Mouse (Mus musculus) megakaryocyte progenitor cell, adult 5-6 weeks (primary cell): Measurements from ENCODE around the gene Pik3r3. TPM values are rescaled to one million over a fixed set of nuclear protein-coding genes. Genes with fewer than 3 reads are reported as not detected.

Experiments used
- ATAC-seq: replicated peaks from 2 replicates; pipeline ENCODE4 v1.8.0; 2016; ENCODE audit warnings: mild to moderate bottlenecking, moderate TSS enrichment, inconsistent platforms; ENCODE audit not compliant: poor library complexity
- total RNA-seq, 2 experiments: library from RNA; stranded (forward) in 1 of 2; stranded (reverse) in 1 of 2; fragments of 157-497, 149-512 nt in 1 of 2; fragments of 200-1000 nt in 1 of 2; gene quantifications; 2 replicates each; pipeline versions ENCODE4 v1.2.3 to v1.2.4; 2015 to 2017

Pik3r3 gene
- total RNA-seq, 2 experiments from 2014 or later: 0.07 to 0.29 TPM

DNA sequence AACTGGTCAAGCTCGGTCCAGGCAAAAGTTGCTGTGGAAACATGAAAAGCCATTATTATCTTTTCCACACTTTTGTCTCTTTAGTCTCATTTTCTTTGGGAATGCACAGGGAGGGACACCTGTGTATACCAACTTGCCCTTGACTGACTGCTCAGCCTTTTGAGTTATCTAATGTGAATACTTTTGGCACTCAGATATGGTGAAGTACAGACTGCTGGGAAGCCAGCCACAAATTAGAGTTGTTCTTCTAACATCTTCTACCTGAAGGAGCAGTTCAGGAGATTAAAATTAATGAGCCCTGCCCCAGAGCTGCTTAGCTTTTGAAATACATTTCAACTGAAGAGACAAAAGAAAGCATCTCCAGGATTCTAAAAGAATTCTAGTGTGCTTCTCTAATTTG is 2.4 kb upstream of the Pik3r3 start:
- ATAC-seq: no peak

DNA sequence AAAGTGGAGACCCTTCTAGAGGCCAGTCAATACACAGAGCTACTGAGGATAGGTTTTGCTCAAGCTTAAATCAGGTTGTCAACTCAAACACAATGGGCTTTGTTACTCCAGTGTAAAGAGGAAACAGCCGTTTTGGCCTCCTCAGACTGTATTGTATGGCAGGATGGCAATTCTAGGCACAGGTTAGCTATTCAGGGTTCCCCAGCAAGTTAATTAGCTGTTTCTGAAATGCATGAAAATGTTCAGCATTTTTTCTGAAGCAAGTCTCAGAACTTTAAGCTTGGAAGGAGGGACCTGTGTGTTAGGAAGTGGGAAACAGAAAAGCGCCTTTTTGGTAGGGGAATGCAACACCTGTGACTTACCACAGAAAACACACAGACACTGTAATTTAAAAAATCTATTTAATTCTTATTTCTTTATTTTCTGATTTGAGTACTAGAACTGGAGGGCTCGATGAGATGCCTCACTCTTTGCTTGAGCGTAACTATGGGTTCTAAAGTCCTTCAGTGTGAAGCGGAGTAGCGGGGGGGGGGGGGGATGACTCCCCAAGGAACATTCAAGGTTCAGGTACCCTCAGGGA is 1.3 kb upstream of the Pik3r3 start:
- ATAC-seq: no peak

DNA sequence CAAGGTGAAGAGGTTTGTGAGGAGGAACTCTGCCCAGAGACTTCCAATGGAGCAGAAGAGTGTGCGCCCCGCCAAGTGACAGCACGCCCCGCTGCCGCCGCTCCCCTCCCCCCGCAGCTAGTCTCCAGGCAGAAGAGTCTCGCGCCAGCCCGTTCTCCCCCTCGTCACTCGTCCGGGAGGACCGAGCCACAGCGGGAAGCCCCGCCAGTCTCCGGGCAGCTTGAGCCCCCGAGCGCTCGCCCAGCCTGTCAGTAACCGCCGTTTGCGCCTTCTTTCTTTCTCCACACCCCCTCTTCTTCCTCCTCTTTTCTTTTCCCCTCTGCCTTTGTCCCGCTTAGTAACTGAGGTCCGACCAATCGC is 658 bp upstream of the Pik3r3 start:
- peak; percentile 63 for ATAC-seq

DNA sequence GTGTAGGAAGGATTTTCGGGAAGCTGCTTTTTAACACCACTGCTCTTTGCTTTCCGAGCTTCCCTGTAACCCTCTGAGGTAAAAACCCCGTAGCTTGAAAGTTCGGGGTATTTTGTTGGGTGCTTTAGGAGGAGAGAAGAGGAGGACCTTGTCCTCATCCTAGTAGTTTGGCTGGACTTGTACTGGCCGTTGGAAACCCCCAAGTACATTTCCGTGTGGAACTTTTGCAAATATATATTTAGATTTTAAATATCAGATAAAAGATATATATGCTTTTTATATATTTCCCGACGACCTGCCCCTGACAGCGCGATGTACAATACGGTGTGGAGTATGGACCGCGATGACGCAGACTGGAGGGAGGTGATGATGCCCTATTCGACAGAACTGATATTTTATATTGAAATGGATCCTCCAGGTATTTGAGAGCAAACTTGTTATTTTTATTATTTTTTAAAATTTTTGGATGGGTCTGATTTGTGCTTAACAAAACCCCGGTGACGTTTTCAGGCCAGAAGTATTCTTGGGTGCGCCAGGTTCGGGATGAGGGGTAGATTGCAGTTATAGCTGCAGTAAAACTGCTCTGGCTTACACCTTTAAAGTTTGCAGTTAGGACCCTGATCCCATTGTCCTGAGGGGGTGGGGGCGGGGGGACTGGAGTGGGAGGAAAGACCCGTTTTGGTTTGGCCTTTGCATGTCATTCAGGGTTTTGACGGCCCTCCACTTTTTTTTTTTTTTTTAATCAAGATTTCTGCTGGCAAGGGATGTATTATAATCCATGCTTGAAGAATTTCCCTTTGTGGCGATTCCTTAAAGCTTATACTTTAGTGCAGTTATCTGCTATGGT is 801 bp downstream of the Pik3r3 start:
- ATAC-seq: no peak

DNA sequence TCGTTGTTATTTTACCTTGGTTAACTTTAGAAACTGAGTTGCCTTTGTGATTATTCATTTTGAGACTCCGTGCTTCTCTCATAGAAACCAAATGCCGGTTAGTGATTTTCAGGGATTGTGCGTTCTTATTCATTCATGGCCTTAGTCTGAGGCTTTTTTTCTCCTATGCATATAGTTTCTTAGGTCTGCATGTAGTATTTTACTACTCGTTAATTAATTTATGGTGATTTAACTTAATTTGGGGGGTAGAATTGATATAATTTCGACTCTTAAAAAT is 1.4 kb downstream of the Pik3r3 start:
- no peak for ATAC-seq

DNA sequence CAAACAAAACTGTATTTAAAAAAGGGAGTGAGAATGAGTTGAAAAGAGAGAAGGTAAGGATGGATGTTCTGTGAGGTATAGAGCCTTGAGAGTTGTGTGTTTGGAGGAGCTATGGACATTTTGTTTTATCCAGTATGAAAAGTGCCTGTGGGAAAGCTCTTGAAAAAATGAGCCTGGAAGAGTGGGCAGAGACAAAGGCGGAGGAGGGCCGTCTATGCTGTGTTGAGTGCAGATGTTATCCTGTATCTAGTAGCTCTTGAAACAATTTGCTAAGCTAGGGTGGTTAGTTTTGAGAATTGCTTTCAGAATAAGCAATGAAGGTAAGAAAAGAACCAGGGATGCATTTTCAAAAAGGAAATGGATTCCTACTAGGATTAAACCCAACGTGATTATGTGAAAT is 22.0 kb downstream of the Pik3r3 start:
- no peak for ATAC-seq

DNA sequence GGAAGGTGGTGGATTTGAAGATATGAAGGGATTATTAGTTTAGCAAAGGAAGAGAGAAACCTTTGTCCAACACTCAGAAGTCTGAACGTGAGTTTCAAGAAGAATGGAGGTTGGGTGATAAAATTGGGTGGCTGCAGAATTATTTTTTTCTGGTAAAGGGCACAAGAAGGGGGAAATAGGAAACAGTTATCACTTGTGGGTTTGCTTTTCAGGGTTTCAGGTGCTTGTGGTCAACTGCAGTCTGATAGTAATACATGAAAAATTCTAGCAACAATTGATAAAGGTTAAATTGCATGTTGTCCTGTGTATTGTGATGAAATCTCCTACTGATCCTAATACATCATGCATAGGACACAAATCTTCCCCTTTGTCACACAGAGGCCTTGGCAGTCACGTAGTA is 22.8 kb downstream of the Pik3r3 start:
- ATAC-seq: no peak

DNA sequence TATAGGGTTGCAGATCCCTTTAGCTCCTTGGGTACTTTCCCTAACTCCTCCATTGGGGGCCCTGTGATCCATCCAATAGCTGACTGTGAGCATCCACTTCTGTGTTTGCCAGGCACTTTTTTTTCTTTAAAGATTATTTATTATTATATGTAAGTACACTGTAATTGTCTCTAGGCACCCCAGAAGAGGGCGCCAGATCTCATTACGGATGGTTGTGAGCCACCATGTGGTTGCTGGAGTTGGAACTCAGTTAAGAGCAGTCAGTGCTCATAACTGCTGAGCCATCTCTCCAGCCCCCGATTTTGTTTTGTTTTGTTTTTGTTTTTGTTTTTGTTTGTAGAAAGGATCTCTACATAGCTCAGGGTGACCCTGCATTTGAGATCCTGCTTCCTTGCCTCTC is 24.5 kb downstream of the Pik3r3 start:
- ATAC-seq: peak; percentile 75

DNA sequence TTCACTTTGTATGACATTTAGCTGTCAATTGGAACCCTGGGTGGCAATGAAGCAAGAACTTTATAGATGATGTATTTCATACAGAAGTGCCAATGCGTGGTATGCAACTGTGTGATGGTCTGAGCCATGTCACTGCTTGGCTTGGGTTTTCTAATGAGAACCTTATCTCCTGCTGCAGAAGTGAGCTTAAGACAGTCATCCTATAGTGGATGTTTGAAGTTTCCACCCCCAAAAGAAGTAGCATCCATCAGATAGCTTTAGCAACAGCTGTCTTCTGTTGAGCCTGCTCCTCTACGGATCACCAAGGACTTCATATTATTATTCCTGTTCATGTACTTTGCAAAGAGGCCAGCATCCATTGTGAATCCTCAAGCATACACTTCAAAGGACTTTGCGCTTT is 28.6 kb downstream of the Pik3r3 start:
- peak; percentile 31; the same call in 1 of the 2 replicates for ATAC-seq

DNA sequence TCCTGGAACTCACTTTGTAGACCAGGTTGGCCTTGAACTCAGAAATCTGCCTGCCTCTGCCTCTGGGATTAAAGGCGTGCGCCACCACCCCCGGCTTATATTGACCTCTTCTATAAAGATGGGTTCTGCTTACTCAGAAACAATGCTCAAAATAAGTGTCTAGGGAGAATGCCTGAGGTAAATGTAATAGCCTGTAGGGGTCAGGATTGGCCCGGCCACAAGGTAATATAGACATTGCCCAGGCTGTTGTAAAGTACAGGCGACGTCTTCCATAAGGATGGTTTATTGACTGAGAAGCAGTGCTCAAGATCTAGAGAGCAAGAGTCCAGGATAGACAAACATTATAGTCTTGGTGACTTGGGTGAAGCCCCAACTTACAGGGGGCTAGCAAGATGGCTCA is 46.8 kb downstream of the Pik3r3 start:
- no peak for ATAC-seq

DNA sequence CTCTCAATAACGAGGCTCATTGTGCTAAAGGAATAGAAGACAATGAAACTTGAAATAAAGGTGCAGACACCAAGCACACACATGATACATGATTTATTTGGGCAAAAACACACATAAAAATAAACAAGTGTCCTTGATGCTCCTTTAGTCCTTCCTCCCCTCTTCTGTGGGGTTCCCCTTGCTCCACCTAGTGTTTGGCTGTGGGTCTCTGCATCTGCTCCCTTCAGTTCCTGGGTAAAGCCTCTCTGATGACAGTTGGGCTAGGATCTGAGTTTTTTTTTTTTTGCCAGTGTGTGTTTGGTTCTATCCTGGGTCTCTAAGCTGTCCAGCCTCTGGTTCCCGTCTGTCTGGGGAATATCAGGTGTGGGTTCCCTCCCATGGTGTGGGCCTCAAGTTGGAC is 60.8 kb downstream of the Pik3r3 start:
- no peak for ATAC-seq

DNA sequence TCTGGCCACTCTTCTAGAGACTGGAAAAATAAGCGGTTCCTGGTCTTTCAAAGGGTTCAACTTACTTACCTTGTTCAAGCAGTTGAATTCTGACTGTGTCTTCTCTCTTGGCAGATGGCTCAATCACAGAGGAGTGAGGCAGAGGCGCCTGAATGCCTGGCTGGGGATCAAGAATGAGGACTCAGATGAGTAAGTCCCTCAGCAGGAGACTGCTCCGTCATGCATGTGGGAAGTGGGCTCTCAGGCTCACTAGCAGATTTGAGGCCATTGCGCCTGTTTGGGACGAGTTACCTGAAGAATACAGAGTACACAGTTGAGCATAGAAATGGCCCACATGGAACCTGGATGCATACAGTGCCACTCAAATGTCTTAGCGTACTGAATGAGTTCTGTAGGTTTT is 70.1 kb downstream of the Pik3r3 start:
- ATAC-seq: no peak

DNA sequence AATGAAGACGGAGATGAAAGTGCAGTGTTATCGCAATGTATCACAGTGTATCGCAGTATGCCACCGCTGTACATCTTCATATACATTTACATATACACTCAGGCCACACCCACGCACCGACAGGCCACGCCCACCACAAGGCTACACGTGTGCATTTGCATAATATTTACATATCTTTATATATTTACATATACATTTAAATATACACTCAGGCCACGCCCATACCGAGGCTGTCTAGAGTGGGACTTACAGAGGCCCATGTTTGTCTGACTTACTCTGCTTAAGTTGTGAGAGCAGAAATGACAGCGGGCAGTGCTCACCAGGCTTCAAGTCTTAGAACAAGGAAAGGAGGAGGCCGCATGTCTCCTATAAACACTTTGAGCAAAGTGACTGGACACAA is 71.9 kb downstream of the Pik3r3 start:
- ATAC-seq: peak; percentile 54

DNA sequence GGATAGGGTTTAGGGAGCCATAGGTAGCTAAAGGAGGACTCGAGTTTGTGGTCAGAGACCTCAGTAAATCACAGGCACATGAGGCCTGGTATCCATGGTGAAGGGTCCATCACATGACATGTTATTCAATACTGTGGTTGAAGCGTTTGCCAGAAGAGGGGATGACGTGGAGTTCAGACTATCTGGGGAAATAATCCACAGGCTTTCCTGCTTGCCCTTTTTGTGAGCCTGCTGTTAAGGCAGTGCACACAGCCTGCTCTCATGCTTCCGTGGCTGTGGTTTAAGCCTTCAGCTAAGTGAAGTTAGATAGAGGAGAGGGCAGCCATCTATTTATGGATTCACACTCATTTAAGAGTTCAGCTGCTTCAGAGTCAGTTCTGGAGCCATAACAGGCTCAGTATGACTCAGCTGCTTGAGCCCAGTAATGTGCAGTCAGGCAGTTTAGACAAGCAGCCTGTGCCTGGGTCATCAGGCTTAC is 79.5 kb downstream of the Pik3r3 start:
- peak; percentile 86 for ATAC-seq

DNA sequence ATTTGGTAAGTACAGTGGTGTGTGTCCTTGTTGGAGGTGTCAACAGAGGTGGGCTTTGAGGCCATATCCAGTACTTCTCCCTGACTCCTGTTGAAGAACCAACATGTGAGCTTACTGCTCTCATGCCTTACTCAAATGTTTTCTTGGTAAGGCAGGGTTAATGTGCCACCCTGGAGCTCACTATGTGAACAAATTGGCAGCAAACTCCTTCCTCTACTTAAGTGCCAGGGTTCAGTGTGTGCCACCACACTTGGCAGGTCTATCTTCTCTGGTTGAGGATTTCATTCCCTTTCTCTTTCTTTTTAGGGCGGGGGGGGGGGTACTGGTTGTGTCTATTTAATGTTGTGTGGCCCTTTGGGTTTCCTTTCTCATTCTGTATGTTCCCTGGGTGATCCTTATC is 83.1 kb downstream of the Pik3r3 start:
- ATAC-seq: no peak

DNA sequence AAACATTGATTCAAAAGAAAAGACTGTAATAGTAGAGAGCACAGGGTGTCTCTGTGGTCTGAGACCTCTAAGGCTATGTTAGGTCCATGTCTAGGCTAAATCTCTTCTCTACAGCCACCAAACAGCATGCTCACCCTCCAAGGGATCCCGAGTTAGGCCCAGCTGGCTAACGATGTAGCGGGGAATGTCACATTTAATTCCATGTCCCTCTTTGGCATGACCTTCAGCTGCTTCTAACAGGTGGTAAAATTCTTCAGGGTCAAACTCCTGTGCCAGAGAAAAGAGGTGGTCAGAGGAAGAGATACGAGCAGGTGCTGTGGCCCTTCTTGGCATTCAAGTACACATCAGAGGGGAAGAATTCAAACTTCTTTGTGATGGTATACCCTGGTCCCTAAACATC is 96.2 kb downstream of the Pik3r3 start:
- ATAC-seq: no peak

DNA sequence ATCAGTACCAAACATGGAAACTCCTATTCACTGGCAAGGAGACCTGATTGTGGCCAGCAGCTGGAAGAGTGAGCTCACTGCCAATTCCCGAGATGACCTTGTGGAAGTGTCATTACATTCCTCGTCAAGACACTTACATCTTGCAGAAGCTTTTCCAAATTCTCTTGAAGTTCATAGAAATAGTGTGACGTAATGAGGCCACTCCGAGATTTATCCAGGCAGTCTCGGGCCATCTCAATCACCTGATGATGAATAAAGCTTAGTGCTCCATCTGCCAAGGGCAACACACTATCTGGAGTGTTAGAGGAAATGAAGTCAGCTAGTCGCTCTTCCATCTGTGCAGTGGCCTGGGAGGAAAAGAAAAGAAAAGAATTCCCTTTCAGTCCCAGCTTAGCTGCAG is 100.7 kb downstream of the Pik3r3 start:
- ATAC-seq: no peak

DNA sequence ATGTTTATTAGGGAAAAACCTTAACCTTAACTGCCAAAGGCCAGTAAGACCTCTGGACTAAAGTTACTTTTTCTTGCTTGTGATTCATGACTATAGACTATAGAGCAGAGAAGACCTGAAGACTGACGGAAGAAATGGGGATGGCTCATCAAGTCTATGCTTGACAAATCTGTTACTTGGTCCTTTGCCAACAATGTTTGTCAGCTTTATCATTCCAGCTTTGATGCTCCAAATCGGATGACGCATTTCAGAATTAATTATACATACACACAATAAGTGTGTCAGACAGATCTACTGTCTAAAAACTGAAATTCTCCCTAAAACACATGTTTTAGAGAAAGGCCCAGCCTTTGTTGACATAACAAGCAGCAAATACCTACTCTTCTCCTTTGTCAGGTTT is 107.8 kb downstream of the Pik3r3 start:
- ATAC-seq: no peak

DNA sequence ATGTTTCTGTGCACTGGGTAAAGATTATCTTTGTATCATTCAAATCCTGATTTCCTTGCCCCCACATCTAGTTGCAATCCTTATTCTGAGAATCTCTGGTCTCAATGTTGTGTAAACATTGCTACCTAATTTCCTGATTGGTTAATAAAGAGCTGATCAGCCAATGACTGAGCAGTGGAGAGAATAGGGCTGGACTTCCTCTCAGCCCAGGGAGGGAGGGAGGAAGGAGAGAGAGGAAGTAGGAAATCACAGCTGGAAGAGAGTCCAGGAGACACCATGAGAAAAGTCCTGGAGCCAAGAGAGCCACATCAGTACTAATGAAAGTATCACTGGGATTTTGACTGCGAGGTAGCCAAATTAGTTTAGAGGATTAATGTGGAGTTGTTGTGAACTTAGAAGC is 114.9 kb downstream of the Pik3r3 start:
- ATAC-seq: 0 out of 2 replicates have a peak, but pooled peaks have one; percentile 29

DNA sequence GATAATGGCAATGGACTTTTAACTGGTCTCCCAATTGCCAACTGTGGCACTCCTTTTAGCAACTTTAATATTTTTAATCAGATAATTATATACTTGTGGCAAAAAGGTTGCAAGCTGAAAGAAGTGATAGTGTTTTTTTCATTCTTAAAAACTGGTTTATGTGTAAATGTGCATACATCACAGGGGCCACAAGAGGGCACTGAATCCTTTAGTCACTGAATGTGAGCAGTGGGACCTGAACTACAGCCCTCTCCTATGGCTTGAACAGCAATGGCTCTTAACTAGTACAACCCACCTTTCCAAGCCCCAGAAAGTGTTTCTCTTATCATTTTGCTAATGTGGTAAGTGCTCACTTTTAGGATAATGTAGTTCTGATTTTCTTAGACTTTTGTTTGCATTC is 120.7 kb downstream of the Pik3r3 start:
- peak; percentile 87 for ATAC-seq

DNA sequence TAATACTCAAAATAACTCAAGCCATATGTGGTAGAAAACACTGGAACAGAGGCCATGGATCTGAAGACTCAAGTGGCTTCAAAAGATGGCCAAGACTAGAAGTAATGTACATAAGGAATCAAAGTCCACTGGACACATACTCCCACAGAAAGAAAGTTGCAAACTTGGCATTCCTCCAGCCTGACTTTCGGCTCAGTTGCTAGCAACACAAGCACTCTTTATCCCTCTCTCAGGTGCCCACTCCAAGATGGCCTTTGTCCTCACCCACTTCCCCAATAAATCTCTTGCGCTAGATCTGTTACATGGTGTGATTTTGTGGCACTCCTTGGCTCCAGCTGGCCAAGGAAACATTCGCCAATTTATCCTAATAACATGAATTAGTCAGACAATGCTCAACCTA is 131.1 kb downstream of the Pik3r3 start:
- ATAC-seq: no peak
